Mouse (Mus musculus) C2C12 (cell line): ENCODE measurements around the gene Ank2.

ENCODE experiments used
- CTCF ChIP-seq: IDR thresholded peaks from one replicate; pipeline ENCODE4 v1.5.1; 2011; ENCODE audit not compliant: control insufficient read depth, insufficient read depth, insufficient read length
- MAX ChIP-seq: IDR thresholded peaks from one replicate; pipeline ENCODE4 v1.6.1; 2011; ENCODE audit warnings: mild to moderate bottlenecking, control low read depth
- MYOG ChIP-seq: IDR thresholded peaks from one replicate; pipeline ENCODE4 v1.6.1; 2011; ENCODE audit not compliant: control insufficient read depth, insufficient read length; ENCODE audit errors: extremely low read depth
- USF1 ChIP-seq: IDR thresholded peaks from one replicate; pipeline ENCODE4 v1.6.1; 2011; ENCODE audit warnings: low read depth, mild to moderate bottlenecking, control low read depth, moderate library complexity

DNA sequence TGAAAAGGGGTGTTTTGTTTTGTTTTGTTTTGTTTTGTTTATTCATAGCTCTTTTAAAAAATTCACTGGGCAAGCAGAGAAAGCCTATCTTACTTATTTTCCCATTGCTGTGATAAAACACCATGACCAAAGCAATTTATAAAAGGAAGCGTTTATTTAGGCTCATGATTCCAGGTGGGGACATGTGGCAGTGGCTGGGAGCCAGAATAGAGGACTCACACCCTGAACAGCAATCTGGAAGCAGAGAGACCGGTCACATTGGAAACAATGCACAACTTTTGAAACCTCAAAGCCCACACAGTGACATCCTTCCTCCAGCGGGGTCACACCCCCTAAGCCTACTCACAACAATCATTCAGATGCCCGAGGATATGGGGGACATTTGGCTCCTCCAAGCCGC is 285.6 kb downstream of the Ank2 start:
- TF ChIP-seq MAX, result no peak
- no peak for TF ChIP-seq CTCF
- TF ChIP-seq MYOG, result no peak
- TF ChIP-seq USF1, result no peak
